Mouse (Mus musculus): ENCODE data around the gene Mast3. TPM values are rescaled to one million over a fixed set of nuclear protein-coding genes. Genes with fewer than 3 reads are reported as not detected.

Mast3 gene
- polyA plus RNA-seq, 1 experiment from 2014 or later = 18.9 TPM

- H3K36me3 ChIP-seq = peaks cover 59% of the 10 kb centered on the region
- H3K9ac ChIP-seq (replicated peaks) = 0 out of 2 replicates have a peak overlapping the region, but pooled peaks have one; percentile 23
- peaks cover 63% of the 10 kb centered on the region for H3K4me1 ChIP-seq
Observed at GRCm38 (mm10) chr8:70773410-70773809, 31.4 kb downstream of the Mast3 start.

GRCm38 (mm10) chr8:70772890-70773289 is 32.0 kb downstream of the Mast3 start:
- no peaks in the 10 kb centered on the region for H3K9me3 ChIP-seq (replicated peaks)
- H3K27ac ChIP-seq (replicated peaks) = peak overlapping the region; percentile 67; the same call in 1 of the 2 replicates
- no peak overlapping the region for H3K9ac ChIP-seq (replicated peaks)
- H3K27me3 ChIP-seq (replicated peaks) = no peaks in the 10 kb centered on the region
- no peak overlapping the region for H3K4me3 ChIP-seq (replicated peaks)
- ATAC-seq (ENCODE audit: low FRiP score) = no peak
- no peak overlapping the region for H3K4me2 ChIP-seq
- peaks cover 58% of the 10 kb centered on the region for H3K4me1 ChIP-seq
- WGBS = 94% methylated on average over 9 of the region's 9 CpGs
- H3K36me3 ChIP-seq = peaks cover 61% of the 10 kb centered on the region

More at GRCm38 (mm10) chr8:70773410-70773809, 31.4 kb downstream of the Mast3 start:
- WGBS = 72% methylated on average over 5 of the region's 5 CpGs
- Histone ChIP-seq H3K27ac (replicated peaks) (peak overlapping the region; percentile 67), H3K9me3 (replicated peaks) (no peaks in the 10 kb centered on the region), H3K27me3 (replicated peaks) (no peaks in the 10 kb centered on the region), H3K4me2 (peak overlapping the region; percentile 31), H3K4me3 (replicated peaks) (no peak overlapping the region)
- no peak for ATAC-seq (ENCODE audit: low FRiP score)

- Histone ChIP-seq H3K36me3 (peaks cover 63% of the 10 kb centered on the region), H3K4me1 (peaks cover 54% of the 10 kb centered on the region), H3K27me3 (replicated peaks) (no peaks in the 10 kb centered on the region), H3K27ac (replicated peaks) (no peak overlapping the region), H3K4me3 (replicated peaks) (no peak overlapping the region), H3K9ac (replicated peaks) (no peak overlapping the region), H3K9me3 (replicated peaks) (no peaks in the 10 kb centered on the region), H3K4me2 (no peak overlapping the region)
- 93% methylated on average over 13 of the region's 13 CpGs for WGBS
- ATAC-seq (ENCODE audit: low FRiP score) = no peak
Observed at GRCm38 (mm10) chr8:70772075-70772474, 32.8 kb downstream of the Mast3 start.

GRCm38 (mm10) chr8:70771217-70771616 is 33.6 kb downstream of the Mast3 start:
- peaks cover 63% of the 10 kb centered on the region for H3K4me1 ChIP-seq
- peaks cover 63% of the 10 kb centered on the region for H3K36me3 ChIP-seq
- WGBS = 89% methylated on average over 7 of the region's 7 CpGs

GRCm38 (mm10) chr8:70770748-70771147 is 34.1 kb downstream of the Mast3 start:
- H3K36me3 ChIP-seq = peaks cover 63% of the 10 kb centered on the region
- 0 out of 2 replicates have a peak, but pooled peaks cover 4% of the 10 kb centered on the region for H3K27me3 ChIP-seq (replicated peaks)
- H3K9me3 ChIP-seq (replicated peaks) = no peaks in the 10 kb centered on the region
- no peak overlapping the region for H3K9ac ChIP-seq (replicated peaks)
- no peak overlapping the region for H3K4me2 ChIP-seq
- H3K4me3 ChIP-seq (replicated peaks) = no peak overlapping the region
- peaks cover 64% of the 10 kb centered on the region for H3K4me1 ChIP-seq
- no peak overlapping the region for H3K27ac ChIP-seq (replicated peaks)
- ATAC-seq (ENCODE audit: low FRiP score) = no peak
- 97% methylated on average over 13 of the region's 13 CpGs for WGBS

More at GRCm38 (mm10) chr8:70771217-70771616, 33.6 kb downstream of the Mast3 start:
- no peak overlapping the region for H3K4me3 ChIP-seq (replicated peaks)
- H3K4me2 ChIP-seq = no peak overlapping the region
- no peak overlapping the region for H3K9ac ChIP-seq (replicated peaks)
- no peak for ATAC-seq (ENCODE audit: low FRiP score)
- 0 out of 2 replicates have a peak, but pooled peaks cover 4% of the 10 kb centered on the region for H3K27me3 ChIP-seq (replicated peaks)
- H3K9me3 ChIP-seq (replicated peaks) = no peaks in the 10 kb centered on the region
- H3K27ac ChIP-seq (replicated peaks) = no peak overlapping the region

- H3K4me3 ChIP-seq (replicated peaks) = no peak overlapping the region
- no peaks in the 10 kb centered on the region for H3K9me3 ChIP-seq (replicated peaks)
- no peak for ATAC-seq (ENCODE audit: low FRiP score)
- no peak overlapping the region for H3K27ac ChIP-seq (replicated peaks)
- peaks cover 62% of the 10 kb centered on the region for H3K36me3 ChIP-seq
- WGBS = 75% methylated on average over 12 of the region's 12 CpGs
- H3K4me1 ChIP-seq = peaks cover 57% of the 10 kb centered on the region
- H3K9ac ChIP-seq (replicated peaks) = no peak overlapping the region
- H3K27me3 ChIP-seq (replicated peaks) = 0 out of 2 replicates have a peak, but pooled peaks cover 4% of the 10 kb centered on the region
- no peak overlapping the region for H3K4me2 ChIP-seq
Observed at GRCm38 (mm10) chr8:70769858-70770257, 35.0 kb downstream of the Mast3 start.

- no peak overlapping the region for H3K9ac ChIP-seq (replicated peaks)
Observed at GRCm38 (mm10) chr8:70769359-70769758, 35.5 kb downstream of the Mast3 start.

GRCm38 (mm10) chr8:70768956-70769355 is 35.9 kb downstream of the Mast3 start:
- Histone ChIP-seq H3K9ac (replicated peaks) (no peak overlapping the region), H3K36me3 (peaks cover 53% of the 10 kb centered on the region), H3K9me3 (replicated peaks) (no peaks in the 10 kb centered on the region), H3K4me2 (no peak overlapping the region), H3K27me3 (replicated peaks) (0 out of 2 replicates have a peak, but pooled peaks cover 4% of the 10 kb centered on the region), H3K4me1 (peaks cover 48% of the 10 kb centered on the region), H3K4me3 (replicated peaks) (no peak overlapping the region), H3K27ac (replicated peaks) (no peak overlapping the region)
- WGBS = 90% methylated on average over 16 of the region's 16 CpGs
- ATAC-seq (ENCODE audit: low FRiP score) = peak; percentile 11; the same call in 1 of the 2 replicates

More at GRCm38 (mm10) chr8:70769359-70769758, 35.5 kb downstream of the Mast3 start:
- Histone ChIP-seq H3K36me3 (peaks cover 57% of the 10 kb centered on the region), H3K4me1 (peaks cover 52% of the 10 kb centered on the region), H3K4me2 (no peak overlapping the region), H3K27ac (replicated peaks) (no peak overlapping the region), H3K27me3 (replicated peaks) (0 out of 2 replicates have a peak, but pooled peaks cover 4% of the 10 kb centered on the region), H3K4me3 (replicated peaks) (no peak overlapping the region), H3K9me3 (replicated peaks) (no peaks in the 10 kb centered on the region)
- peak; percentile 75 for ATAC-seq (ENCODE audit: low FRiP score)
- WGBS = 8% methylated on average over 26 of the region's 26 CpGs

GRCm38 (mm10) chr8:70768231-70768776 is 36.5 kb downstream of the Mast3 start:
- H3K4me2 ChIP-seq = no peak overlapping the region
- peaks cover 51% of the 10 kb centered on the region for H3K36me3 ChIP-seq
- H3K9me3 ChIP-seq (replicated peaks) = no peaks in the 10 kb centered on the region
- H3K27ac ChIP-seq (replicated peaks) = no peak overlapping the region
- H3K27me3 ChIP-seq (replicated peaks) = 0 out of 2 replicates have a peak, but pooled peaks cover 4% of the 10 kb centered on the region
- WGBS = 93% methylated on average over 32 of the region's 32 CpGs
- H3K4me3 ChIP-seq (replicated peaks) = no peak overlapping the region
- no peak overlapping the region for H3K9ac ChIP-seq (replicated peaks)
- ATAC-seq (ENCODE audit: low FRiP score) = peak; percentile 7; the same call in 1 of the 2 replicates
- H3K4me1 ChIP-seq = peaks cover 41% of the 10 kb centered on the region

- H3K4me3 ChIP-seq (replicated peaks) = no peak overlapping the region
- peaks cover 33% of the 10 kb centered on the region for H3K4me1 ChIP-seq
- H3K27ac ChIP-seq (replicated peaks) = no peak overlapping the region
- WGBS = 83% methylated on average over 6 of the region's 6 CpGs
- H3K36me3 ChIP-seq = peaks cover 44% of the 10 kb centered on the region
- no peaks in the 10 kb centered on the region for H3K9me3 ChIP-seq (replicated peaks)
- no peak overlapping the region for H3K9ac ChIP-seq (replicated peaks)
- H3K27me3 ChIP-seq (replicated peaks) = 0 out of 2 replicates have a peak, but pooled peaks cover 4% of the 10 kb centered on the region
- ATAC-seq (ENCODE audit: low FRiP score) = no peak
- H3K4me2 ChIP-seq = no peak overlapping the region
Observed at GRCm38 (mm10) chr8:70767503-70767902, 37.4 kb downstream of the Mast3 start.

GRCm38 (mm10) chr8:70766571-70767440 is 38.0 kb downstream of the Mast3 start:
- ATAC-seq (ENCODE audit: low FRiP score) = no peak
- 0 out of 2 replicates have a peak overlapping the region, but pooled peaks have one; percentile 34 for H3K9ac ChIP-seq (replicated peaks)
- H3K36me3 ChIP-seq = peaks cover 37% of the 10 kb centered on the region
- 0 out of 2 replicates have a peak, but pooled peaks cover 4% of the 10 kb centered on the region for H3K27me3 ChIP-seq (replicated peaks)
- H3K4me1 ChIP-seq = peaks cover 26% of the 10 kb centered on the region
- peak overlapping the region; percentile 56 for H3K4me2 ChIP-seq
- no peak overlapping the region for H3K27ac ChIP-seq (replicated peaks)
- no peaks in the 10 kb centered on the region for H3K9me3 ChIP-seq (replicated peaks)
- 11% methylated on average over 21 of the region's 21 CpGs for WGBS
- H3K4me3 ChIP-seq (replicated peaks) = peak overlapping the region; percentile 30

Measured in neural tube, embryonic 15.5 days (tissue).